Mouse (Mus musculus) adrenal gland, adult 10 weeks (tissue): Measurements from ENCODE around the gene Gtf2f1. TPM values are rescaled to one million over a fixed set of nuclear protein-coding genes. Genes with fewer than 3 reads are reported as not detected.

ENCODE experiments used
- polyA plus RNA-seq: library from polyadenylated mRNA; stranded (reverse); fragments of 350-450 nt; fragmentation: Illumina TruSeq; extraction: RNeasy Lipid Tissue Mini Kit (QIAGEN cat#74804); gene quantifications from one replicate; pipeline ENCODE4 v1.2.3, GENCODE M21; 2014; ENCODE audit warnings: low read depth, low replicate concordance

The Gtf2f1 gene
- 4.7 TPM for polyA plus RNA-seq

GRCm38 (mm10) chr17:57011236-57012141 lies at the start of gene Gtf2f1, which contains the start of gene Gm17949:
Gene Gtf2f1 (minus strand): TSS chr17:57011288.
Gene Gm17949 (plus strand): TSS chr17:57011469.

GRCm38 (mm10) chr17:57059486-57059977 lies 48.4 kb upstream of the Gtf2f1 start, which contains the start of gene Slc25a23:
Gene Slc25a23 (minus strand): TSS chr17:57059863.

DNA sequence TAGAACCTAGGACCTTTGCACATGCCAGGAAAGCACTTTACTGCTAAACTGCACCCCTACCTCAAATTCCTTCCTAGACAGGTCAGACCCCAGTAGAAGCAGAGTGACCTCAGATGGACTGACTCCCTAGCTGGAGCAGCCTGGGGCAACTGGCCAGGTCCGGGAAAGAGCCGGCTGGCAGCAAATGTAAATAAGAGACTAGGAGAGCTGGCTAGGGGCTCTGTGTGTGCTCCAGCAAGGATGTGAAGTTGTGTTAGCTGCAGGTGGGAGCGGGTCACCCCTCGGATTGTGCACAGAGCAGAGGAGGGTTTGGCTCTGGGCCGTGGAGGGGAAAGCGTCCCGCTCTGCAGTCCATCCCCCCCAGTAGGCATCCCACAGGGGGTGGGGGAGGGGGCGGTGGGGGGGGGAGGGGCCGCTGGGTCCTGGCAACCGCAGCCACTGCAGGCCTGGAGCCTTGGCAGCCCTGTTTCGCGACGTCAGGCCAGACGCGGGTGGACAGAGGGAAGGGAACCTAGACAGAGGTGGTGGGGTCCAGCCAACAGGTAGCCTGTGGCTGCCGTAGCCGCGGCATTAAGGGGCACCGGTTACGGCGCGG lies 47.9 kb upstream of the Gtf2f1 start, which contains the start of gene Crb3:
TSS of gene Crb3 (plus strand) at position 215 of the 595 bp plus-strand sequence.

DNA sequence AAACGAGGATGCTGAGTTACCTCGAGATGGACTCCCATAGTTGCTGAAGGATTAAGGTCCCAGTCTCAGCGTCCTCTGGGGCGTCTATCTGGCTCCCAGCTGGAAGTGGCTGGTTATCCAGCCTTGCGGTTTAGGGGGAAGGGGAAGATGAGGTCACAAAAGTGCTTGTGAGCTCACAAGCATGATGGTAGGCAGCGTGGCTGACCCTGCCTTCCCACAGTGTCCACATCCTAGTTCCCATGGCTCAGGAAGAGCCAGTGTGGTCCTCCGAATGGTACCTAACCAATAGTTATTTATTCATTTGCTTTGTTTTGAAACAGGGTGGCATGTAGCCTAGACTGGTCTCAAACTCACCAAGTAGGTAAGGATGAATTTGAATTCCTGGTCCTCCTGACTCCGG lies 30.5 kb upstream of the Gtf2f1 start, which contains the start of gene Slc25a41:
TSS of gene Slc25a41 (minus strand) at position 101 of the 400 bp plus-strand sequence.

GRCm38 (mm10) chr17:57030931-57031660 lies 20.0 kb upstream of the Gtf2f1 start, which contains the start of gene Khsrp:
Gene Khsrp (minus strand): TSS chr17:57031522.

DNA sequence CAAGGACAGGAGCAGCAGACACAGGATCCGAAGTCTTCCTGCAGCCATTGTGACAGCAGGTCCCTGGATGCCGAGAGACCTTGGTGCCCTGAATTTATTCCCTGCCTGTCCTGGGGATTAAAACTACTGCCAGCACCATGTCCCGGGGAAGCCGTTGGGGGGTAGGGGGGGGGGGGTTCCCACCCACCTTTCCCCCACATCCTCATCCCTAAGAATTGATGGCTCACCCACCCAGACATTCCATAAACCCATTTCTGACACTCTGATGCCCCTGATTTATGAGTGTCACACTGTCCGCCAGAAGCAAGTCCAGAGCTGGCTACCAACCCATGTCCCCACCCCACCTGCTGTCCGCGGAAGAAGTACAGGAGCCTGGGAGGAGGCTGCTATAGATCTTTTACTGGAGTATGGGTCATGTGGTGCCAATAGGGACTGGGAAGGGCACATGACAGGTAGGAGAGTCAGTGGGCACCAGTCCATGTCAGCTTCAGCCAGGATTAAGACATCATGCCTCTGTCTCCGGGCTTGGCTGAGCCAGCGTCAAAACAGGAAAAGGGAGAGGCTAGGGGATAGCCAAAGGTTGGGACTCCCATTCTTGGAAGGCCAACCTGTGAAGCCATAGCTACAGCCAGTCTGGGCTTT lies 11.0 kb downstream of the Gtf2f1 start, which contains the start of gene Pspn:
TSS of gene Pspn (minus strand) at position 51 of the 642 bp plus-strand sequence.

GRCm38 (mm10) chr17:56997029-56997667 lies 13.9 kb downstream of the Gtf2f1 start, which contains the start of gene Alkbh7:
Gene Alkbh7 (plus strand): TSS chr17:56997339.

GRCm38 (mm10) chr17:56990115-56990746 lies 20.9 kb downstream of the Gtf2f1 start, which contains the start of gene Clpp:
Gene Clpp (plus strand): TSS chr17:56990305.

DNA sequence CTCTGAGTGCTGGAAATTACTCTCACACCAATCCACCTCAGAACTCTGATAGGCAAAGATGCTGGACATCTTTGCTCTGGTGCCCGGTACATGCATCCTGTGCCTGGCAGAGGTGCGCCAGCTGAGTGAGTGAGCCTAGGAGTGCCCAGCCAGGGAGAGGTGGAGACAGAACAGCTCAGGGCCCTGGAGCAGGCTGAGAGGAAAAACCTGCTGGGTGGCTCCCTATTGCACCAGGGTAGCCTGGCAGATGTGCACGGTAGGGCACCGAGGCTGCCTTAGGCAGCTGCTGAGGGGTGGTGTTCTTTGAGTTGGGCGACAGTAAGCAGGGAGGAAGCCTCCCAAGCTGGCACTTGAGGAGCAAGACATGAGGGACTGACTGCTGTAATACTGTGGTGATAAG lies 29.1 kb downstream of the Gtf2f1 start, which contains the start of gene Acer1:
TSS of gene Acer1 (minus strand) at position 114 of the 400 bp plus-strand sequence.

Other genes with a start within 250 kb of the Gtf2f1 start
- gene Dus3l, start 246.5 kb downstream of the Gtf2f1 start, polyA plus RNA-seq, result 1.4 TPM
- gene Prr22, start 241.0 kb downstream of the Gtf2f1 start, polyA plus RNA-seq, result not detected
- 0.41 TPM for gene Rfx2, start 180.3 kb downstream of the Gtf2f1 start, polyA plus RNA-seq
- gene Acsbg2, start 136.8 kb downstream of the Gtf2f1 start, polyA plus RNA-seq, result not detected
- gene 1700061G19Rik, start 135.8 kb downstream of the Gtf2f1 start, polyA plus RNA-seq, result not detected
- 0.99 TPM for gene Mllt1, start 75.9 kb downstream of the Gtf2f1 start, polyA plus RNA-seq
- not detected for gene Acer1, start 29.2 kb downstream of the Gtf2f1 start, polyA plus RNA-seq
- gene Clpp, start 21.0 kb downstream of the Gtf2f1 start, polyA plus RNA-seq, result 4.8 TPM
- gene Alkbh7, start 13.9 kb downstream of the Gtf2f1 start, polyA plus RNA-seq, result 2.6 TPM
- gene Pspn, start 11.3 kb downstream of the Gtf2f1 start, polyA plus RNA-seq, result not detected
- not detected for gene Gm17949, start 181 bp upstream of the Gtf2f1 start, polyA plus RNA-seq
- gene Khsrp, start 20.2 kb upstream of the Gtf2f1 start, polyA plus RNA-seq, result 10.8 TPM
- gene Slc25a41, start 30.4 kb upstream of the Gtf2f1 start, polyA plus RNA-seq, result not detected
- not detected for gene Crb3, start 47.8 kb upstream of the Gtf2f1 start, polyA plus RNA-seq
- 18.0 TPM for gene Slc25a23, start 48.6 kb upstream of the Gtf2f1 start, polyA plus RNA-seq
- 0.29 TPM for gene Dennd1c, start 67.2 kb upstream of the Gtf2f1 start, polyA plus RNA-seq
- gene Tubb4a, start 76.5 kb upstream of the Gtf2f1 start, polyA plus RNA-seq, result 0.41 TPM
- gene Tnfsf9, start 94.0 kb upstream of the Gtf2f1 start, polyA plus RNA-seq, result not detected
- not detected for gene Cd70, start 138.5 kb upstream of the Gtf2f1 start, polyA plus RNA-seq
- gene Tnfsf14, start 182.9 kb upstream of the Gtf2f1 start, polyA plus RNA-seq, result not detected
- gene C3, start 216.8 kb upstream of the Gtf2f1 start, polyA plus RNA-seq, result 472 TPM
- 5.9 TPM for gene Gpr108, start 237.2 kb upstream of the Gtf2f1 start, polyA plus RNA-seq
- gene Trip10, start 238.2 kb upstream of the Gtf2f1 start, polyA plus RNA-seq, result 2.3 TPM